Mouse (Mus musculus): ENCODE results near the gene Mrps31. TPM values are rescaled to one million over a fixed set of nuclear protein-coding genes. Genes with fewer than 3 reads are reported as not detected.

The Mrps31 gene
- polyA plus RNA-seq (2012): 1.1 and 1.3 TPM in 2 replicates

DNA sequence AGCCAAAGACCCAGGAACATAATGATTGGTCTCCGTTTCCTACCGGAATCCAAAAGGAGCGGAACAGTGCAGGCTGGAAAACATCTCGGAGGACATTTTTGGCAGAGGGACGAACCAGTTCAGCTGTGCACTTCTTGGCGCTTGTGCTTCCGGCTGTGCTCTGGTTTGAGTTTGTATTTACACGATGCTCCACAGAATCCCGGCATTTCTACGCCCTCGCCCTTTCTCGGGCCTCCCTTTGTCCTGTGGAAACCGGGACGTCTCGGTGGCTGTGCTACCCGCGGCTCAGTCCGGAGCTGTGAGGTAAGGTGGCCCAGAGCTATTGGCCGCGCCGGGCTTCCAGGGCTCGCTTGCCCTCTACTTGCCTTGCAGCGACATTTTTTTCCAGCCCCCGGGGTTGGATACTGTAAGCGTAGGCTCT lies at the start of gene Mrps31:
TSS of gene Mrps31 (plus strand) at position 80 of the 421 bp plus-strand sequence.

DNA sequence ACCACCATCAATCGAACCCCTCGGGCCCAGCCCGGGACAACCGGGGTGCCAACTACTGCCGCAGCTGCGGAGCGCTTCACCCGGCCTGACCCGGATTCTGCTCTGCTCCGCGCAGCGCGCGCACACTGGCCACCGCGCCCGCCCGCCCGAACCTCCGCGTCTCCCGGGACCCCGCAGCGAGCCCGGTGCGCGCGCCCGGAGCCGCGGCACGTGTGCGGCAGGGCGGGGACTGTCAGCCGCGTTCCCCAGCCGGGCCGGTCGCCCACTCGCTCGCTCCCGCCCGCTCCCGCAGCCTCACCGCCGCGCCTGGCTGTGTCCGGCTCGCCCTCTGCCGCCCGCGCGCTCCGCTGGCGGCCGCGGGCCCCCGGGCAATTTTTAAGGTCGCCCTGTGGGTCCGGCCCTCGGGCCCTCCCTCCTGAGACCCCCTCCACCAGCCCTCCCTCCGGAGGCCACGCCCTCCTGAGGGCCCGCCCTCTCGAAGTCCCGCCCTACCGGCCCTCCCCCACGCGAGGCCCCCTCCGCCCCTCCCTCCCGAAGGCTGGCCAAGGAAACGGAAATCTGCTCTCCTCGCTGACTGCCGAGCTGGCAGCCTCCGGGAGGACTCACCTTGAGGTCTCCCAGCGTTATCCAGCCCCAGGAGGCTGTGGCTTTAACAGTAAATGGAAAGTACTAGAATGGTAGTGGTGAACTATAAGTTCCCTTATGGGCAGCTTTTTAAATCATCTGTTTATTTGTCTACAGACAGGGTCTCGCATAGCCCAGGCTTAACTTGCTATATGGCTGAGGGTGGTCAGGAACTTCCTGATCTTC lies 12.8 kb upstream of the Mrps31 start, which contains the start of gene Slc25a15:
TSS of gene Slc25a15 (minus strand) at position 456 of the 810 bp plus-strand sequence.

Other genes starting within 250 kb of the Mrps31 start
- gene Nek3, start 244.9 kb upstream of the Mrps31 start, polyA plus RNA-seq (2012): 1.2 and 1.5 TPM in 2 replicates
- 6.6 and 8.3 TPM in 2 replicates for gene Ckap2, start 225.5 kb upstream of the Mrps31 start, polyA plus RNA-seq (2012)
- gene Vps36, start 218.6 kb upstream of the Mrps31 start, polyA plus RNA-seq (2012): 13.1 and 14.8 TPM in 2 replicates
- gene Thsd1, start 184.0 kb upstream of the Mrps31 start, polyA plus RNA-seq (2012): 1.2 and 1.5 TPM in 2 replicates
- not detected in 2 replicates for gene Tpte, start 127.9 kb upstream of the Mrps31 start, polyA plus RNA-seq (2012)
- gene Slc25a15, start 12.8 kb upstream of the Mrps31 start, polyA plus RNA-seq (2012): 5.7 and 6.8 TPM in 2 replicates